Mouse (Mus musculus) olfactory bulb, adult 2 months (tissue): Measurements from ENCODE around the gene Spdl1.

Source experiments
- CTCF ChIP-seq: fragments of 200-500 bp; IDR thresholded peaks from 2 replicates; pipeline ENCODE4 v1.5.1; 2012; ENCODE audit warnings: low read depth, mild to moderate bottlenecking, low read length, moderate library complexity; ENCODE audit not compliant: insufficient read depth
- POLR2A ChIP-seq: fragments of 200-500 bp; IDR thresholded peaks from 2 replicates; pipeline ENCODE4 v1.6.1; 2012; ENCODE audit warnings: mild to moderate bottlenecking, low read depth, low read length, moderate library complexity; ENCODE audit not compliant: insufficient read depth

GRCm38 (mm10) chr11:34873861-34874260, 40.4 kb upstream of the Spdl1 start:
- no peak for TF ChIP-seq CTCF
- no peak for TF ChIP-seq POLR2A
